Mouse (Mus musculus) megakaryocyte-erythroid progenitor cell, adult 5-6 weeks (primary cell): Measurements from ENCODE around the gene Katnb1. TPM values are rescaled to one million over a fixed set of nuclear protein-coding genes. Genes with fewer than 3 reads are reported as not detected.

Experiments used
- ATAC-seq: replicated peaks from 2 replicates; pipeline ENCODE4 v1.8.0; 2016; ENCODE audit warnings: mild to moderate bottlenecking, inconsistent platforms; ENCODE audit not compliant: severe bottlenecking, poor library complexity, low FRiP score, low TSS enrichment
- total RNA-seq, 2 experiments: library from RNA; stranded (forward) in 1 of 2; stranded (reverse) in 1 of 2; fragments of 200-1000, 215-1000 nt in 1 of 2; fragments of >200 nt in 1 of 2; fragmentation: Nextera tagmentation in 1 of 2; gene quantifications; 2 replicates each; pipeline ENCODE4 v1.2.3; 2014 to 2017

Gene Katnb1
- total RNA-seq, 2 experiments from 2014 or later: 18.8 to 27.5 TPM

DNA sequence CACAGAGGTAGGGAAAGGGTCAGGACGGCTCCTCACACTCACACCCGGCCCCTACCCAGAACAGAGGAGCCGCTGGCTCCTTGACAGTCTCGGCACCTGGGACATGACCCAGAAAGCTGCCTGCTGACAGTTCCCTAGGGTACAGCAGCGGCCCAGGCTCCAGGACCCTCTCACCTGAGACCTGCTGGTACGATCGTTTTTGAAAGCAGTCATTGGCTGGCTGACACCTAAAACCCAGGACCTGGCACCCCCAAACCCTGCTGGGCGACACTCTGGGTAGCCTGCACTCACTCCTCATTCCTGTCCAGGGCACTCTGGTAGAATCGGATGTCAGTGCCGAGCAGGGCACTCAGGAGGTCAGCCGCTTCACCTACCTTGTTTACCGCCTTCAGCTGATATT lies 56.2 kb downstream of the Katnb1 start:
- no peak for ATAC-seq

GRCm38 (mm10) chr8:95137641-95138098 lies 56.7 kb downstream of the Katnb1 start:
- ATAC-seq: no peak

DNA sequence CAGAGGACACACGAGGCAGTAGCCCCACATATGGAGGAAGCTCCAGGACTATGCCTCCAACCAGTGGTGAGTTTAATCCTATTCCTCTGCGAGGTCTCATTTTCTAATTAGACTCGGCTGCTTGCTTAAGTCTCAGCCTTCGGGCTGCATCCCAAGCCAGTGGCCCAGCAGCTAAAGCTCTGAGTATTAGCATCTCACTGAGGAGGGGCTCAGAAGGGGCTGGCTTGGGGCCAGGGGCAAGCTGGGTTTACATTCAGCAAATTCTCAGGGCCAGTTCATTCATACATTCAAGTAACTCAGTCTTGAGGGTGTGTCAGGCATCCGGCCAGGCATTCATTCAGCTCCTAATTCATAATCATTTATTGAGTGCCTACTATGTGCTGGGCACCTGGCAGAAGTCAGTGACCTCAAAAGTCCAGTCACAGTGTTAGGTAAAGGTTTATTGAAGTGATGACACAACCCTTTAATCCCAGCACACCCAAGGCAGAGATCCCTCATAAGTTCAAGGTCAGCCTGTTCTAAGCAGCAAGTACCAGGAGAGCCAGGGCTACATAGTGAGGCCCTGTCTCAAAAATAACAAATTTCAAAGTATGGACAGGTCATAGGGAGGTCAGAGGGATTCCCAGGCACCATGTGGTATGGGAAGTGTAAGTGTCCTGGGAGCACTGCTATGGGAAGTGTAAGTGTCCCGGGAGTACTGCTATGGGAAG lies 57.5 kb downstream of the Katnb1 start:
- no peak for ATAC-seq

DNA sequence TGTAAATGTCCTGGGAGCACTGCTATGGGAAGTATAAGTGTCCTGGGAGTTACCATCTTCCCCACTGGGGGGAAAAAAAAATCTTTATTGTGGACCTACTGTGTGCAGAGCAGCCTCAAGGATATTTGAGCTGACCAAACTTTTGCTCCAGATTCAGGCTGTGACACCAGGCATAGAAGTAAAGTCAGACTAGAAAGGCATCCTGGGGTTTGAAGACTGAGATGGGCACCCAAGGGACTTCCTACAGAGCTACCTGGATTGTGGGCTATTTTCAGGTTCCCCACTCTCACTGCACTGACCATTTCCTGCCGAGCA lies 58.0 kb downstream of the Katnb1 start:
- ATAC-seq: no peak

- ATAC-seq: no peak
Measured at GRCm38 (mm10) chr8:95140555-95140954, 59.6 kb downstream of the Katnb1 start.

DNA sequence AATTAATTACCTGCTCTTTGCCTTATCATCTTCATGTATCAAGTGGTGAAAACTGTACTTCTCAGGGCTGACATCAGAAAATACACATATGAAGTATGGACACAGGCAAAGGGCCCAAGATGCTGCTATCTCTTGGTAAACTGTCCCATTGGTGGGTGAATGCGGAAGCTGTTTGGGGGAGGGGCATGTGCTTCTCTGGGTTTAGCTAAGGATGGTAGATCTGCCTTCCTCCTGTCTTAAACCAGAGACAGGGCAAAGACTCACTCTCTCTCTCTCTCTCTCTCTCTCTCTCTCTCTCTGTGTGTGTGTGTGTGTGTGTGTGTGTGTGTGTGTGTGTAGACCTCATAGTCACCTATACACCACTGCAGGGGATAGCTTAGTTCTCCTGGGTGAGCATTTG lies 60.0 kb downstream of the Katnb1 start:
- no peak for ATAC-seq

GRCm38 (mm10) chr8:95141469-95142074 lies 60.6 kb downstream of the Katnb1 start:
- no peak for ATAC-seq

GRCm38 (mm10) chr8:95142075-95142831 lies 61.3 kb downstream of the Katnb1 start:
- peak; percentile 60; the same call in 1 of the 2 replicates for ATAC-seq

- ATAC-seq: no peak
Measured at GRCm38 (mm10) chr8:95142985-95143804, 62.2 kb downstream of the Katnb1 start.

DNA sequence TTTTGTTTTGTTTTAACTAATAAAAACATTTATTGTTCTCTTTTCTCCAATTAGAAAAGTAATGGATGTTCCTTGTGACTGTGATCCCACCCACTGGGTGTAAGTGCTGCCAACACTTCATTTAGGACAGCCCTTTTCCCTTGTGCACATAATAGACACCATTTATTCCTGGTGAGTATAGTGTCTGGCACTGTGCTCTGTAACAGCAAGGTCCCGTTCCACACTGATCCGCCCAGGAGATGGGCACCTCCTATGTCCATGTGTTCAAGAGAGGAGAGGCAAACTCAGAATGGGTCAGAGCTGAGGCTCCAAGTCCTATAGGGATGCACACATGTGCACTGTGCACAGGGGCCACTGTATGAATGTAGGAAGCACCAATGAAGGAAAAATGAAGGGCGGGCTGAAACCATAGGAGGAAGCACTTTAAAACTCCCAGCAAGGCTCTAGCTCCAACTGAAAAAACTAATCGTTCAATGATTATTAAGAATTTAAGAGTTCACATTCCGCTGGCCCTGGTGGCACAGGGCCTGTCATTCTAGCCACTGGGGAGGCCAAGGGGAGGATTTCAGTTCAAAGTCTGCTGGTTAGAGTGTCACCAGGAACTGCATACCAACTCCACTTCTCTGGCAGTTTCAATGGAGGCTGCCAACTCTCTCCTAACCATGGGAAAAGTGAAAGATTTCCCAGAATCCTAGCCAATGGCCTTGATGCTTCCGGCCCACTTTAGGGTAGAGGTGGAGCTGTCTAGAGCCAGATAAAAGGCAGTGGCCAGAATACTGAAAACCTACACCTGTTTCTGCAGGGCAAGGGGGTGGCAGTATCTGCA lies 63.0 kb downstream of the Katnb1 start:
- ATAC-seq: no peak

DNA sequence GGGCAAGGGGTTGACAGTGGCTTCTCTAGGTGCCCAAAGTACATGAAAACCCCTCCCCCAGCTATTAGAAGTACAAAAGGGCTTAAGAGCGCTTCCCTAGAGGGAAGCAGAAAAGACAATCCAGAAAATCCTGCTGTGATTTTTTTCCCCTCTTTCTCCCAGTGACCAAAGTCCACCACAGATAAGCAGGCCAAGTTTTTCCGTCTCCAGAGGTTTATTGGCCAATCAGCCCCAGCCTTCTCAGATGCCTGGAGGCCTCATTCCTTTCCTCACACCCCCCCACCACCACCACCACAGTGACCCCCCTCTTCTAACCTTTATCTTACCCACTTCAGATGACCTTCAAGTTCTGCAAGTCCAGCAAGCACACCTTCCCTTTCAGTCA lies 63.6 kb downstream of the Katnb1 start:
- no peak for ATAC-seq

DNA sequence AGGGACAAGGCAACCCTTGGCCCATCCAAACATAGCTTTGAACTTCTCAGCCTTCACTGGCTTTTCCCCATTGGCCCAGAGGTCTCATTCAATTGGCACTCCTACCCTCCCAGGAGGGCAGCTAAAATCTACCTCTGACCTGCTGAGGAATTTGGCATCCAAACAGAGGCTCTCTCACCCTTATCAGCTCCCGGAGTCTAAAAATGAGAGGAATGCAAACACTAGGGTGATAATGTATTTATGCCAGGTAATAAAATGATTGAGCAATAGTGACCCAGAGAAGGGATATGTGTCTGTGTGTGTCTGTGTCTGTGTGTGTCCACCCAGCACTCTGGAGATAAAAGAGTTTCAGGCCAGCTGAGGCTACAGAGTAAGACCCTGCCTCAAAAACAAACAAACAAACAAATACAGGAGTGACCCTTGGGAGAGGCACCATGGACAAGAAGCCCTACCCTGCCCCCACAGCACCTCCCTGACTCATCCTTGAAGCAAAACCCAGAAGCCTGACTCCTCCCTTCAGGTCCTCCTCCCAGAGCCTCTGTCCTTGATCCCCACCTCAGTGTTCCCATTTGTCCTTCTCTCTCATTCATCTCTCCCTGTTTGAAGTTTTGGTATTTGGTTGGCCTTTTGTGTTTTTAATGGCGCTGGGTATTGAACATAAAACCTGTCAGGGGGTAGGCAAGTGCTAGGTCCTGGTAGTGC lies 65.2 kb downstream of the Katnb1 start:
- no peak for ATAC-seq

DNA sequence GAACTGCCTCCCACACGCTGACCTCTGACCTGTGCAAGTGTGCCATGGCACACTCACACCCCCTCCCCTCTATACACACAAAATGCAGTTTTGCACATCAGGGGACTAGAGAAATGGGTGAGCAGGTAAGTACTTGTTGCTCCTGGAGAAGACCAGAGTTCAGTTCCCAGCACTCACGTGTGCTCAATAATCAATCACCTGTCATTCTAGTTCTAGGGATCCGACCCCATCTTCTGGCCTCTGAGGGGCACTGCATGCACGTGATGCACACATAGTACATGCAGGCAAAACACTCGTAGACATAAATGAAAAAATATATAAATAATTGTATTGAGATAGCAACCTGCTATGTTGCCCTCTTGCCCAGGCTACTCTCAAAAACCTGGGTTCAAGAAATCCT lies 65.9 kb downstream of the Katnb1 start:
- ATAC-seq: no peak

GRCm38 (mm10) chr8:95149426-95149825 lies 68.4 kb downstream of the Katnb1 start:
- ATAC-seq: peak; percentile 55

DNA sequence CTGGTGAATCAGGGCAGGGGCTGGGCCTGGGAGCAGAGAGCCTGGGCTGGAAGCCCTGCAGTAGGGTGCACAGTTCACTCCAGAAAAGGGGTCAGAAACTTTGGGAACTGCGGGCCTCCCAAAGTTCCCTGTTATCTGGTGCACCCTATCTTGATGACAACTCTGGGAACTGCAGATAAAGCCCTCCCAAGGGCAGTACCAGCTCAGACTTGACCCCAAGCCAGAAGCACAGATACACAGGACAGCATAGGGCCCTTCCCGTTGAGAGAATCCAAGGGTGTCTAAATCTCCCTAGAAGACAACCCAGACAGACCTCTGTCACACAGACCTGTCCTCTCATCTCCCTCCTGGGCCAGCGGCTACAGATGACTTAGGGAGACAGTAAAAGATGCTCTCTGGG lies 69.6 kb downstream of the Katnb1 start:
- no peak for ATAC-seq
